Mouse (Mus musculus): ENCODE measurements around the gene Fgfr2.

Gene Fgfr2

DNA sequence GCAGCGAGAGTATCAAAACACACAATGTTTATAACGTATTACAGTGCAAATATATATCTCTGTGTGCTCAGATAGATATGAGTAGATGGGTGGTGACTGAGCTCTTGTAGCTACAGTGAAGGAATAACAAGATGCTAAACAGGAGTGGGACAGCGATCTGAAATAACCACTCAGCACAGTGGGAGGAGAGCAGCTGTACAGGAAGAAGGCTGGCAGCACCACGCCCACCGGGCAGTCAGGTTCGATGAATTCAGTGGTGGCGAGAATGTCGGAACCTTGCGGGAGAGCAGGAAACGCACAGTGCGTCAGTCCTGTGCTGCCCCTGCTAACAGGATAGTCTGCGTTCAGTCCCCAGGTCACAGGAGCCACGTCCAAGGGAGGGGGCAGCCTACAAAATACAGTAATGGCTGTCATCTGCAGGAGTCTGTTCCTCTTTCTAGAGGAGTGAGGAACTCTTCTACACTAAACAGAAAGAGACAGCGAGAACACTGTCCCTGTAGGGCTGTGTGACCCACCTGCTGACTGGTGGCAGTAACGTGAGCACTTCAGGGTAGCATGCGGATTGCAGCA lies 2219.6 kb downstream of the Fgfr2 start:
- no peak for DNase-seq (ENCODE audit: low read depth)

DNA sequence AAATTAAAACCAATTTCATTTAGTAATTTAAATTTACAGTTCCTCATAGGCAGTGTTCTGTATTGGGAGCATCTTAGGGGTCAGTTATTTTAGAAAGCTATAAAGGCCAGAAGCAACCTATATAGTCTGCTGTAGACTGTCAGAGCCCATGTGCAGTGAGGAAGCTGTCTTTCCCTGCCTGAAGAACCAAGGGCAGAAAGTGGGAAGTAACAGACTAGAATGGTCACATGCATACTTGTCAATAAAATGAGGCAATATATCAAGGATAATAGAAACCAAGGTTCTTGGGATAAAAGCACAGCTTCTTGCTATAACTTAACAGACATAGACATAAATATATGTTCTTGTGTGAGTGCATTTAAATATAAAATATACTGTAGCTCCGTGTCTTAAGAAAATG lies 2220.2 kb downstream of the Fgfr2 start:
- DNase-seq (ENCODE audit: low read depth): no peak

DNA sequence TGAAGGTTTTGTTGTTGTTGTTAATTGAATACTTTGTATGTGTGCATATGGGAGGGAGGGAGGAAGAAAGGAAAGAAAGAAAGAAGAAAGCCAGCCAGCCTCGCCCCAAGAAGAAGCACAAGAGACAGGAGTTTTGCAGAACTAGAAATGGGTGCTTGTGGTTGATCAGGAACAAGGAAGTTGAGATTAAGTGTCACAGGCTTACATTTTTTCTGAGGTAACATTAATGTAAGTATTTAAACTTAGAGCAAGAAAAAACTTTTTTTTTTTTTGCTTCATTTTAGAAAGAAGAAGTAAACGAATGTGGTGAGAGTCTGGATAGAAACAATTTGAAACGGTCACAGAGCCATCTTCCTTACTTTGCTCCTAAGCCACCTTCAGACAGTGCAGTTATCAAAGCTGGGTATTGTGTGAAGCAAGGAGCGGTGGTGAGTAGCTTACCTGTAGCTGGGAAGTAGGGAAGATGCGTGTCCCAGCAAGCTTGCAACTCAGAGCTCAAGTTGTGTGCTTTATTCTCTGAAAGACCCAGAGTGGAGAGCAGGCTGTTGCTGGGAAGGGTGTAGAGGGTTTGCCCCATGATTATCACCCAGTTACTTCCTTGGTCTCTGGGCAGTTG lies 2222.8 kb downstream of the Fgfr2 start:
- DNase-seq (ENCODE audit: low read depth): no peak

DNA sequence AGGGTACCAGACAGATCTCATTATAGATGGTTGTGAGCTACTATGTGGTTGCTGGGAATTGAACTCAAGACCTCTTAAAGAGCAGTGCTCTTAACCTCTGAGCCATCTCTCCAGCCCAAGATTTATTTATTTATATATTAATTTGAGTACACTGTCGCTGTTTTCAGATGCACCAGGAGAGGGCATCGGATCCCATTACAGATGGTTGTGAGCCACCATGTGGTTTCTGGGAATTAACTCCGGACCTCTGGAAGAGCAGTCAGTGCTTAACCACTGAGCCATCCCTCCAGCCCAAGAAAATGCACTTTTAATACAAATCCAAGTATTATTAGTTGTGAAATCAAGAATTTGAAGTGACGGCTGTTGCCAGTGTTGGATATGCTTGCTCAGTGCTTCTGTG lies 2224.8 kb downstream of the Fgfr2 start:
- DNase-seq (ENCODE audit: low read depth): no peak

DNA sequence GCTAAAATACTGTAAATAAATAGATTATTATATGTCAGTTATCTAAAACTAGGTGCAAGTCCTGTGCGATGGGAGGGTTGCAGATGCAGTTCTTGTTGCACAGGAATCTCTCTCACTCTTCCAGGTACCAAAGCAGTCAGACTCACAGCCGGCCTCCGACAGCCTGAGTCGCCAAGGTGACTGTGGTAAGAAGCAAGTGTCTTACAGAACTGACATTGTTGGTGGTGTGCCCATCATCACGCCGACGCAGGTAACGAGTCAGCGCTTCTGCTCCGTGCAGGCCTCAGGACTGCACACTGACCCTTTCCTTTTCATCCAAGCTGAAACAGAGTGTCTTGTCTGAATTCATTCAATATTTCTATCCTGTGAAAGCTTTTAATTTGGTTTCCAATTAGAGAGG lies 2225.9 kb downstream of the Fgfr2 start:
- no peak for DNase-seq (ENCODE audit: low read depth)

DNA sequence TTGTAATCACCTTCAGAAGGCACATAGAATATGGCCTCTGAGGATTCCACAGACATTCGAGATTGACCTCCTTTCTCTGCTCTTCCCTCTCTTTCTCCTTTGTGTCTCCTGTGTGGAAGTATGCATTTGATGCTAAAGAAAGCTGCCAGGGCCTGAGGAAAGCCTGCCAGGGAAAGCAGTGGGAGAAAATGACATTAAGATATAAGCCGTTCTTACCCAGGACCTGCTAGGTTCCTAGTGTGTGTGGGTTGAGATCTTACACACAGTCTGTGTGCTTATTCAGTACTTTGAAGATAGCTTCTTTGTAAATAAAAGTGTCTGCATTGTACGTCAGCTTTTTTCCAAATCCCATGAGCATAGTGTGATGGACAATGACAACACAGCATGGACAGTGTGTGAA lies 2227.1 kb downstream of the Fgfr2 start:
- DNase-seq (ENCODE audit: low read depth): no peak

DNA sequence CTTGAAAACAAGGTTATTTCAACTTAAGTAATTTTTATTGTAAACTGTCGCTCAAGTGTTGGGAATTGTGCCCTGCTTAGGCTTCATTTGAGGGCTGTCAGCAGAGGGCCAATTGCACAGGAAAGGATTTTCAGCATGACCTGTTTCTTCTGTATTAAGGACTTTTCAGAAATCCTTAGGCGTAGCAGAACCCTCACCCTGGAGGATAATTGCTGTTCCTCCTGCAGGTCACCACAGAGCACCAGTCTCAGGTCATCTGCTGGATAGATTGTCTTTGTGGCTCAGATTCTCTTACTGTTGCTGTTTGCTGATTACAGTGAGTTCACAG lies 2227.6 kb downstream of the Fgfr2 start:
- DNase-seq (ENCODE audit: low read depth): no peak

DNA sequence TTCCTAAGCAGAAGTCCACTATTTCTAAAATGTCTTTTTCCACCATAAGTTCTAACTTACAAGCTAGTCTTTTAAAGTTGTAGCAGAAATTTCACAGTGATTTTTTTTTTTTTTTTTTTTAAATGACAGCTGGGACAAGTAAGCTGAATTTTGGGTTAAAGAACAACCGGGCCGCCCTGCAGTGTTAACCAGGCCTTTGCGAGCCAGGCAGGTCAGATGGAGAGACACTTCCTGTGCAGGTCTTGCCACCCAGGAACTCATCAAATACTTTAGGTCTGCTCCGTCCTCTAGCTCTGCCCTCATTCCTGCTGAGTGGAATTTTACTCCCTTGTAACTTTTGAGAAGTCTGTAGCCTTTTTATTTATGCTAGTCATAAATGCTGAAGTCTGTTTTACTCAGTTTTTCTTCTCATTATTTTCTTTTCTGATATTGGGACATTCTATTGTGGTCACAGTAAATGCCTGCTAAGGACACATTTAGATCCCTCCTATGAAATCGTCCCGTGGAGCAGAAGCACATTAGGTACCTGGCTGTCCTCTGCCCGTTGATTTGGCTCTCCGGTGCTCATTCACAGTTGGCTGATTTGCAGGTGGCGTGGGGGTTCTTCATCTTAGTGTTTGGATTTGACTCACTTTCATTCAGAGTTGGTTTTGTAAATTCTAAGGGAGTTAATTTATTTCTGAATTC lies 2228.1 kb downstream of the Fgfr2 start:
- no peak for DNase-seq (ENCODE audit: low read depth)

DNA sequence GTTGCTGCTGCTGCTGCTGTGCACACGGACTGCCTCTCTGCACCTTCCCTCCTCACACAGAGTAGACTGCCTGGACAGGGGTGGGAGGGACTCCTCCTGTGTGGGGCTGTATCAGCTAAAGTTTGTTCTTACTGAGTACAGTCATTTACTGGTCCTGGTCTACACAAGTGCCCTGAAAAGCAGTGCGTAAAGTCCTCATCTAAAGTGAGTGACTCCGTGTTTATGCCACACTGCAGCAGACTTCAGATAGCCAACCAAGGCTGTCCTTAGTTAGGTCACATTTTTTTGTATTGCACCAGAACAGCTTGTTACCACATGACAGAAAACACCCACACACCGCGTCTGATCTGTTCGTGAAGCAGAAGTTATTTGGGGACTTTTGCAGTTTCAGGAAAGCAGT lies 2230.2 kb downstream of the Fgfr2 start:
- peak; percentile 14 for DNase-seq (ENCODE audit: low read depth)

DNA sequence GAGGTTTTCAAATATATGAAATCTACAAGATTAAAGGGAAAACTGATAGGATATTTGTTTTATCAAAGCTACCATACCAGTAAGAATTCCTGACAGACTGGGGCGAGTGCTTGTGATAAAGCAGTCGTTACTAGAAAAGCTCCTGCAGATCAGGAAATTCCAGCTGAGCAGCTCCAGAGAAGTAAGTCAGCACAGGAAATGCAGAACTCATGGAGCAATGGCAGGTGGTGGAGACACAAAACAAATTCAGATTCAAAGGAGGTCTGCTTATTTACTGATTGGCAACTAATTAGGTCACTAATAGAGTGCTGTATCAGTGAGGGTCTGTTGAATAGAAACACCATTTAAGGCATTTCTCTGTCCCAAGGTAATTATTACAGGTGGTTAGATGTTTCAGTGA lies 2232.3 kb downstream of the Fgfr2 start:
- DNase-seq (ENCODE audit: low read depth): no peak

DNA sequence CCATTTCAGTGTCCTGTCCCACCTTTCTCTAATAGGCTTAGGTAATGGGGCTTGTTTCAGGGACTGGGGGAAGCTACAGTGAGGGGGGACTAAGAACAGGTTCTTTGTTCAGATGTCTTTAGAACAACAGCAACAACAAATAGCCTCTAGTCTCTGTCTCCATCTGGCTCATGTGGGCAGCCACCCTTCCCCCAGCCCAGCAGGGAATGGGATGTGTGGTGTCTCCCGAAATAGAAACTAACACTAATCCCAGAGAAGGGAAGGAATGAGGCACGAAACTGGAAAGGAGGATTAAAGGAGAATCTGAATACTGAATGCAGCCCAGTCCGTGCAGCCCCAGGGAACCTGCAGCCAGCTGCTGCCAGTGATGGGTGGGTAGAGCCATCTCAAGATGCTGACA lies 2235.2 kb downstream of the Fgfr2 start:
- DNase-seq (ENCODE audit: low read depth): no peak

DNA sequence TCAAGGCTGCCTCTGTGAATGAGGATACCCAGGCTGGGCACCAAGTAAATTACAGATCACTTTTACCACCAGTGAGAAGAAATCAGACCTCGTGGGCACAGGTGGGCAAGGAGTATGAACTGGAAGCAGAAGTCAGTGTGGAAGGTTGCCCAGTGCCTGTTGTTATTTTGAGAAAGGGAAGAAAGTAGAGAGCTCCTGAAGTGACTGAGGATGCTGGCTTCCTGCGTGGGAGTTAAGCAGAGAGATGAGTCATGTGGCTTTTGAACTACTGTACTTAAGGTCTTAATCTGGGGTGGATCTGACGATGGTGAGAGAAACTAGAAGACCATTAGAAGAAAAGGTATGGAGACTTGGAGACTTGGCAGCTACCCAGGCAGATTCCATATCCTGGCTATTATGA lies 2236.9 kb downstream of the Fgfr2 start:
- no peak for DNase-seq (ENCODE audit: low read depth)

DNA sequence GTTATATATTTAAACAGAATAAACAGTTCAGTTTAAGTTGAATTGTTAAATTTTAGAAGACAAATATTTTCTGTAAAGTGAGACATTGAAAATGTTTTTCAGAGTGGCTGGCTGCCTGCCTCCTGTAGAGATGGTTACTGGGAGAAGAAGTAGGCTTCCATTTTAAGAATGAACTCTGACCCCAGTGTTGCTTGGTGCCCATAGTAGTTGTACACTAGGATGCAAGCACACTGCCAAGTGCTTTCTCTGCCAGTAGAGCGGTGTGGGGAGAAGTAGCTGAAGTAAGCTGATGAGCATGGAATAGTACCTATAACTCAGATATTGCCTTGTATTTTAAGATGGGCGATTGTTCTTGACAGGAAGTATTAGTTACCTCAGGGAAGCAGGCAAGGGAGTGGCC lies 2239.0 kb downstream of the Fgfr2 start:
- DNase-seq (ENCODE audit: low read depth): no peak

DNA sequence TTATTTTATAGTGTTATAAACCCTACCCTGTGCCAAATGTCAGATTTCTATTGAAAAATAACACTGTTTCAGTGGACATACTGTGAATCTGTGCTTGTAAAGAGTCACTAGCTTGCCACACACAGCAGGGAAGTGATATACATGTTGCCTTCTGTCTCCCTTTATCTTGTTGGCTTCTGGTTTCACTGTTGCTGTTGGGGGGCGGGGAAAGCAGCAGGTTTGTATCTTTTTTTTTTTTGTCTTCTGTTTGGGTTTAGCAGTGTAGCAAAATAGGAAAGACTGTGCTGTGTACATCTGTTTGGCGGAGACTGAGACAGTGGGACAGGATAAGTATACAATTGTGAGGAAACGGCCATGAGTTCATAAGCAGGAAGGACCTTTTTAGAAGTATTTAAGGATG lies 2255.9 kb downstream of the Fgfr2 start:
- DNase-seq (ENCODE audit: low read depth): no peak

DNA sequence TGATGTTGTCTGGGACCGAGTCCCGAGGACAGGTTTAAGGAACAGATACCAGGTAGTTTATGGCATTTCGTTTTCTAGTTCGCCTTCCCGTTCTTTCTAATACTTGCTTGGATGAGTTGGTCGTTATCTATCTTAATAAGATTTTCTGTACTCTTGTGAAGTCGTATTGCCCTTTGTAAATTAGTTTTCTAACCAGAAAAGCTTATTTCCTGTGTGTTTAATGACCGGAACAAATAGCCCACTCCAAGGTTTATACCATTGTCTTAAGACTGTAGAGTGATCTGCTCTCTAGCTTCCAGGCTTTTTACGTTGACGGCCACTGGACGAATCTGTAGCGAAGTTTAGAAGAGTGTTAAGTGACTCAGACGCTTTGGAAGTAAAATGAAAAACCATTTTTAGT lies 2256.5 kb downstream of the Fgfr2 start:
- no peak for DNase-seq (ENCODE audit: low read depth)

DNA sequence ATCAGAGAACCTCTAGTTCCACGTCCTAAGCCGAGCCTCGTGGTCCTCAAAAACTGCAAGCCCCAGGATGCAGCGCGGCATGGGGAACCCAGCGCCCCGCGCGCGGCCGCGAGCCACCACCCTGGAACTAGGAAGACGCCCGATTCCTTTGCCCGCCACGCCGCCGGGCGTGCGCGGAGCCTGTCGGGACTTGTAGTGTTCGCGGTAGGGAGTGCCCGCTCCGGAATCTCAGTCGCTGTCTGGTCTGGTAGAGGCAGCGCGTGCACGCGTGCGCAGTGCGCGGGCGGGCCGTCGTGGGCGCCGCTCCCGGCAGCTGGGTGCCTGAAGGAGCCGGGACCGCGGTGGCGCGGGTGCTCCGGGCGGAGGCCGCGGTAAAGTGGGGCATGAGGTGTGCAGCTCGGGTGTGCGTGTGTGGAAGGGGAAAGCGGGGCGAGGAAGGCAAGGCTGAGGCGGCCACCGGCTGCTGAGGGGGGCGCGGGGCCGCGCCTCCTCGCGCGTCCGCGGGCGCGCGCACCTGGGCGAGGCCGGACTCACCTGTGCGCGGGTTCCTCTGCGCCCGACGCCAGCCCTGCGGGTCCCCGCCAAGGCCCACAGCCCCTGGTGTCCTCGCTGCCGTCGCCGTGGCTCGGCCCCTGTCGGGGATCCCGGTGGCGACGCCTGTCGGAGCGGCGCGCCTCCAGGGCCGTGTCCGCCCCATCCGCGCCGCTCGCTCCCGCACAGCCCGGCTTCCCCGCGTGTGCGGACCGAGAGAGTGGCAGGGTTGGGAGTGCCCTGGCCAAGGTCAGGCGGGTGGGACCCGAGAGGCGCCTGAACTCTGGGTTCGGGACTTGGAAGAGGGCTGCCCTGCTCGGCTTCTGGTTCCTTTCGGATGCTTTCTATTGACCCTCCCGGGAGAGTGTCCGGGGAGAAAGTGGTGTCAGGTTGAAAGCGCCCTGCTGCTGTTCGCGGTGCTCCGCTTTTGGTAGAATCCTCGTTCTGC lies 2257.2 kb downstream of the Fgfr2 start, which contains the start of gene Plekha1:
Gene Plekha1, plus strand, starts transcription at position 144 of the 979 bp plus-strand sequence.
- peak; percentile 91 for DNase-seq (ENCODE audit: low read depth)

DNA sequence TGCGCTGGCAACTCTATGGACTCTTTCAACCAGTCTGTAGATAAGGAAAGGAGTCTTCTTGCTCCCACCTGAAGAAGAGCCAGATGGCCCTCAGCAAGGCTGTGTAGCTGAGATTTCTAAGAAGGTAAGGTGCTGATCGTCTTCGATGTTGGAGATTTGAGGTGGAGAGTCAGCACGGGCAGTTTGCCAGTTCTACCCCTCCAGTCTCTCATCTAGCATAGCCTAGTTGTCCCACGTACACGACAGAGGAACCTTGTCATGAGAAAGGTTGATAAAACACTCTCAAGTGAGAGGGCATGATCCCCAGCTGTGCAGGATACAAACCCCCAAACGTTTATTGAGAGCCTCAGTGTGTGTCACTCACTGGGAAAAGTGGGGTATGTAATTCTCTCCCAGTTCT lies 2258.4 kb downstream of the Fgfr2 start:
- DNase-seq (ENCODE audit: low read depth): no peak

DNA sequence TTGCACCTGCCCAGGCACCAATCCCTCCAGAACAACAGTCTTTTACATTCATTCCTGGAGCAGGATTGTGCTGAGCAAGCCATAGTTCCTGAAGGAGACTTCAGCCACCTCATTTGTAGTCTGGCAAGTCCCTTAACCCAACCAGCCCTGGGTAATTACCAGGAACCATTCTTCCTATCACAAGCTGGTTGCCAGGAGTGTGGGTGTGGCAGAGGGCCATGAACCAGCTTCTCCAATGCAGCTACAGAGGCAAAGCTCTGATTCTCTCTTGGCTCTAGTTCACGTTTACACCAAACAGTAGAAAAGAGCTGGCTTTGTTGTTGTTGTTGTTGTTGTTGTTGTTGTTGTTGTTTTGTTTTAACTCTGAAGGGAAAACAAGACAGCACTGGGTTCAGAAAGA lies 2260.6 kb downstream of the Fgfr2 start:
- DNase-seq (ENCODE audit: low read depth): peak; percentile 36

DNA sequence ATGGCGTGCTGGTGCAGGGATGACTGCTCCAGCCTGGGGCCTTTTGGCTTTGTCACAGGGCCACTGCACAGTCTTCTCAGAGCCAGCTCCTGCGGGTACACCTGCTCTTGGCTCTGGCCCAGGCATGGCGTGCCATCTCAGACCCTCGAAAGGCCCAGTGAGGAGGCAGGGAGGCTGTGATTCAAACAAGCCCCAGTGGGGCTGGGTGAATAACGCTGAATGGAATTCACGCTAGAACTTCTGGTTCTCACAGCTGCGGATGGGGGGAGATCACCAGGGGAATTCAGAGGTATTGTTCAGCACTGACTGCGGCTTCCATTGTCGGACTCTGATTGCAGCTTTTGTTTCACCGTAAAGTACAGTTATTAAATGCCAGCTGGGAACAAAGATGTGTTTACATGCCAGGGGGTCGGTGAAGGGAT lies 2262.4 kb downstream of the Fgfr2 start:
- DNase-seq (ENCODE audit: low read depth): no peak

DNA sequence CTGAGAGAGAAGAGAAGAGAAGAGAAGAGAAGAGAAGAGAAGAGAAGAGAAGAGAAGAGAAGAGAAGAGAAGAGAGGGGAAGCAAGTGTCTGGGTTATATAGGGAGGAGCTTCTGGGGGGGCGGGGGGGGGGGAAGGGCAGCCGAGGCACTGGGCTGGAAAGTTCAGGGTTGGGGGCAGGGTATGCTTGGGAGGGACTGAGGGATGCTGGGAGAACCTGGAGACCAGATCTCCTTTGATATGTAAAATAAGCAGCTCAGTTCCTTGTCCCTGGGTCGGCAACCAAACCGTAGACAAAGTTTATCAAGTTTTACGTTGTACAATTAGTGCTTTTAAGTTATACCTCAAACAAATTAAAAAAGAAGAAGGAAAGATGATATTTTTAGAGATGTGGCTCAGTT lies 2263.2 kb downstream of the Fgfr2 start:
- no peak for DNase-seq (ENCODE audit: low read depth)

DNA sequence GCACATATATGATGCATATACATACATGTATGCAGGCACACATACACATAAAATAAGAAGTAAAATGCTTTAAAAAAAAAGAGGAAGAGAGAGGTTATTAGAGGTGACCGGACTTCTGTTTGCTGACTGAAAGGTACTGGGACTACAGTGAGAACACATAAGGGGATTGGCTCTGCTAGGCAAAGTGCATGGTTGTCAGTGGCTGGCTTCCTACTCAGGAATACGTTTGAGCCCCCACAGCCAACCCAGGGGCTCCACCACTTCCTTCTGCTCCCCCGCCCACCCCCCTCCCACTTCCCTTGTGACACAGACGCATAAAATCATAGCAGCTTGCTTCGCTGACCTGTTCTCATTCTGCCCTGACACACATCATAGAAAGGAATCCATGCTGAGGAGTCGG lies 2265.2 kb downstream of the Fgfr2 start:
- DNase-seq (ENCODE audit: low read depth): no peak

DNA sequence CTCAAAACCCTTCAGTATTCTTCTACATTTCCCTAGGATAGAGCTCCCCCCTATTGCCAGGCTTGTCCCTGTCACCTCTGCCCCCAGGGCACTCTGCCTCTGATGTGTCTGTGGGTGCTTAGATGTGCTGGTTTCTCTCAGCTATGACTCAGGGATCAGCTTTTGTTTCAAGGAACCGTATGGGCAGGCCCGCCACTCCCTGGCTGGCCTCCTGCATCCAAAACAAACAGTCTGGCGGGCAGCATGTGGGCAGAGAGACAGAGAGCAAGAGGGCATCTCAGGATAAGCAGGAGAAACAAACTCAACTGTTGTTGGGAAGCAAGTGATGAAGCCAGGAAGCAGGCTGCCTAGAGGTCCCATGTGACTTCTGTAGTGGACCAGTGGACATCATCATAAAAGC lies 2267.5 kb downstream of the Fgfr2 start:
- DNase-seq (ENCODE audit: low read depth): peak; percentile 76

All from fibroblast of lung, adult 2 months (primary cell).